Mouse (Mus musculus) hindbrain, embryonic 14.5 days (tissue): ENCODE data around the gene Fli1. TPM values are rescaled to one million over a fixed set of nuclear protein-coding genes. Genes with fewer than 3 reads are reported as not detected.

ENCODE experiments used
- ATAC-seq: fragments of 200-750 bp; cut with Nextera tagmentation; 2 replicates; pipeline ENCODE4 v1.8.0; 2017; ENCODE audit warnings: moderate number of reproducible peaks, mild to moderate bottlenecking, moderate TSS enrichment, moderate library complexity; ENCODE audit not compliant: low FRiP score
- DNase-seq: peaks from one replicate; pipeline ENCODE4 v3.0.0-alpha.2; 2015; ENCODE audit warnings: low spot score
- H3K27ac ChIP-seq: fragments of 300-500 bp; sonication (generic); 2 replicates; pipeline ENCODE4 v1.5.1; 2014; ENCODE audit warnings: mild to moderate bottlenecking, moderate library complexity
- H3K27me3 ChIP-seq: fragments of 300-500 bp; sonication (generic); 2 replicates; pipeline ENCODE4 v1.6.1; 2014; ENCODE audit warnings: mild to moderate bottlenecking, low read length, mixed read lengths; ENCODE audit not compliant: control insufficient read depth, insufficient read depth
- H3K36me3 ChIP-seq: fragments of 300-500 bp; sonication (generic); replicated peaks from 2 replicates; pipeline ENCODE4 v1.6.1; 2014; ENCODE audit not compliant: control insufficient read depth, insufficient read depth
- H3K4me1 ChIP-seq: fragments of 300-500 bp; sonication (generic); replicated peaks from 2 replicates; pipeline ENCODE4 v1.6.1; 2014; ENCODE audit warnings: antibody characterized with exemption, low read length, mixed read lengths; ENCODE audit not compliant: control insufficient read depth, insufficient read depth
- H3K4me2 ChIP-seq: fragments of 300-500 bp; sonication (generic); replicated peaks from 2 replicates; pipeline ENCODE4 v1.6.1; 2014; ENCODE audit warnings: mild to moderate bottlenecking, moderate library complexity
- H3K4me3 ChIP-seq: fragments of 300-500 bp; sonication (generic); replicated peaks from 2 replicates; pipeline ENCODE4 v1.5.1; 2014; ENCODE audit warnings: mild to moderate bottlenecking, low read length
- H3K9ac ChIP-seq: fragments of 300-500 bp; sonication (generic); 2 replicates; pipeline ENCODE4 v1.6.1; 2014
- H3K9me3 ChIP-seq: fragments of 300-500 bp; sonication (generic); 2 replicates; pipeline ENCODE4 v1.6.1; 2016; ENCODE audit warnings: low read length; ENCODE audit not compliant: control insufficient read depth
- WGBS: fragments of 180-500 bp; shearing (Covaris S2); extraction: QIAGEN DNeasy Blood & Tissue Kit; methylation state at CpG from one replicate; pipeline ENCODE4 v1.1.7; 2014; 5-methylcytosine and 5-hydroxymethylcytosine counted together
- polyA plus RNA-seq: library from polyadenylated mRNA; unstranded; fragments of >200 nt; fragmentation: Nextera tagmentation; extraction: Ambion mirVana; gene quantifications from 2 replicates; pipeline ENCODE4 v1.2.1, GENCODE M21; 2014

Fli1 gene
- polyA plus RNA-seq, 1 experiment from 2014 or later: 9.1 TPM

GRCm38 (mm10) chr9:32500063-32500462, 42.6 kb downstream of the Fli1 start:
- Histone ChIP-seq H3K9ac (no peak overlapping the region), H3K36me3 (no peaks in the 10 kb centered on the region), H3K27me3 (no peaks in the 10 kb centered on the region), H3K9me3 (no peaks in the 10 kb centered on the region), H3K4me2 (no peak overlapping the region), H3K4me3 (no peak overlapping the region), H3K4me1 (no peaks in the 10 kb centered on the region; the same call in 1 of the 2 replicates), H3K27ac (no peak overlapping the region)
- ATAC-seq (no peak), DNase-seq (no peak)
- WGBS: 82% methylated on average over 5 of the region's 5 CpGs

GRCm38 (mm10) chr9:32499469-32499868, 43.2 kb downstream of the Fli1 start:
- Histone ChIP-seq H3K9ac (no peak overlapping the region), H3K4me3 (no peak overlapping the region), H3K27ac (no peak overlapping the region), H3K4me2 (no peak overlapping the region), H3K4me1 (no peaks in the 10 kb centered on the region; the same call in 1 of the 2 replicates), H3K36me3 (no peaks in the 10 kb centered on the region), H3K9me3 (no peaks in the 10 kb centered on the region), H3K27me3 (no peaks in the 10 kb centered on the region)
- ATAC-seq (no peak), DNase-seq (no peak)
- 73% methylated on average over 6 of the region's 6 CpGs for WGBS

- no peaks in the 10 kb centered on the region; the same call in 1 of the 2 replicates for H3K4me1 ChIP-seq
- no peak overlapping the region for H3K9ac ChIP-seq
- no peaks in the 10 kb centered on the region for H3K27me3 ChIP-seq
- no peaks in the 10 kb centered on the region for H3K36me3 ChIP-seq
- no peak overlapping the region for H3K4me2 ChIP-seq
- no peaks in the 10 kb centered on the region for H3K9me3 ChIP-seq
- ATAC-seq (no peak), DNase-seq (no peak)
- H3K4me3 ChIP-seq: no peak overlapping the region
- 45% methylated on average over 7 of the region's 7 CpGs for WGBS
- H3K27ac ChIP-seq: no peak overlapping the region
Measured at GRCm38 (mm10) chr9:32495643-32495997, 47.0 kb downstream of the Fli1 start.

- Histone ChIP-seq H3K4me1 (no peaks in the 10 kb centered on the region; the same call in 1 of the 2 replicates), H3K4me3 (no peak overlapping the region), H3K9me3 (no peaks in the 10 kb centered on the region), H3K36me3 (no peaks in the 10 kb centered on the region), H3K9ac (no peak overlapping the region), H3K27ac (no peak overlapping the region), H3K4me2 (no peak overlapping the region), H3K27me3 (no peaks in the 10 kb centered on the region)
- 27% methylated on average over 7 of the region's 8 CpGs for WGBS
- no peak for ATAC-seq
- DNase-seq: no peak
Measured at GRCm38 (mm10) chr9:32494891-32495642, 47.6 kb downstream of the Fli1 start.

GRCm38 (mm10) chr9:32493588-32494423, 48.9 kb downstream of the Fli1 start:
- Histone ChIP-seq H3K27ac (no peak overlapping the region), H3K36me3 (no peaks in the 10 kb centered on the region), H3K9me3 (no peaks in the 10 kb centered on the region), H3K4me1 (peaks cover 4% of the 10 kb centered on the region; the same call in 1 of the 2 replicates), H3K4me3 (no peak overlapping the region), H3K27me3 (no peaks in the 10 kb centered on the region), H3K9ac (no peak overlapping the region), H3K4me2 (no peak overlapping the region)
- DNase-seq: no peak
- 83% methylated on average over 4 of the region's 4 CpGs for WGBS
- no peak for ATAC-seq

GRCm38 (mm10) chr9:32492753-32493152, 49.9 kb downstream of the Fli1 start:
- peaks cover 4% of the 10 kb centered on the region; the same call in 1 of the 2 replicates for H3K4me1 ChIP-seq
- no peaks in the 10 kb centered on the region for H3K36me3 ChIP-seq
- no peak overlapping the region for H3K9ac ChIP-seq
- 85% methylated on average over 2 of the region's 2 CpGs for WGBS
- no peaks in the 10 kb centered on the region for H3K9me3 ChIP-seq
- H3K27me3 ChIP-seq: no peaks in the 10 kb centered on the region
- H3K4me2 ChIP-seq: no peak overlapping the region
- no peak overlapping the region for H3K27ac ChIP-seq
- H3K4me3 ChIP-seq: no peak overlapping the region
- no peak for DNase-seq
- no peak for ATAC-seq

- Histone ChIP-seq H3K27me3 (no peaks in the 10 kb centered on the region), H3K9ac (no peak overlapping the region), H3K36me3 (no peaks in the 10 kb centered on the region), H3K27ac (no peak overlapping the region), H3K4me2 (no peak overlapping the region), H3K4me3 (no peak overlapping the region), H3K4me1 (peaks cover 4% of the 10 kb centered on the region; the same call in 1 of the 2 replicates), H3K9me3 (no peaks in the 10 kb centered on the region)
- DNase-seq (no peak), ATAC-seq (no peak)
- WGBS: 82% methylated on average over 2 of the region's 2 CpGs
Measured at GRCm38 (mm10) chr9:32491484-32491883, 51.2 kb downstream of the Fli1 start.

- Histone ChIP-seq H3K9ac (no peak overlapping the region), H3K27ac (no peak overlapping the region), H3K4me3 (no peak overlapping the region), H3K36me3 (no peaks in the 10 kb centered on the region), H3K27me3 (no peaks in the 10 kb centered on the region), H3K4me2 (no peak overlapping the region), H3K9me3 (no peaks in the 10 kb centered on the region), H3K4me1 (0 out of 2 replicates have a peak, but pooled peaks cover 4% of the 10 kb centered on the region)
- DNase-seq (no peak), ATAC-seq (no peak)
- WGBS: 86% methylated on average over 4 of the region's 4 CpGs
Measured at GRCm38 (mm10) chr9:32489794-32490358, 52.8 kb downstream of the Fli1 start.

GRCm38 (mm10) chr9:32489315-32489714, 53.3 kb downstream of the Fli1 start:
- no peak for DNase-seq

More at GRCm38 (mm10) chr9:32489315-32489714, 53.3 kb downstream of the Fli1 start:
- H3K9ac ChIP-seq: no peak overlapping the region
- no peaks in the 10 kb centered on the region for H3K27me3 ChIP-seq
- H3K4me1 ChIP-seq: 0 out of 2 replicates have a peak, but pooled peaks cover 4% of the 10 kb centered on the region
- H3K36me3 ChIP-seq: no peaks in the 10 kb centered on the region
- WGBS: 66% methylated on average over 4 of the region's 4 CpGs
- no peak overlapping the region for H3K4me3 ChIP-seq
- no peak overlapping the region for H3K4me2 ChIP-seq
- ATAC-seq: no peak
- H3K9me3 ChIP-seq: no peaks in the 10 kb centered on the region
- no peak overlapping the region for H3K27ac ChIP-seq
